Mouse (Mus musculus): ENCODE data around the gene Cep135. TPM values are rescaled to one million over a fixed set of nuclear protein-coding genes. Genes with fewer than 3 reads are reported as not detected.

Gene Cep135
- polyA plus RNA-seq, 1 experiment, result 10.8 TPM

DNA sequence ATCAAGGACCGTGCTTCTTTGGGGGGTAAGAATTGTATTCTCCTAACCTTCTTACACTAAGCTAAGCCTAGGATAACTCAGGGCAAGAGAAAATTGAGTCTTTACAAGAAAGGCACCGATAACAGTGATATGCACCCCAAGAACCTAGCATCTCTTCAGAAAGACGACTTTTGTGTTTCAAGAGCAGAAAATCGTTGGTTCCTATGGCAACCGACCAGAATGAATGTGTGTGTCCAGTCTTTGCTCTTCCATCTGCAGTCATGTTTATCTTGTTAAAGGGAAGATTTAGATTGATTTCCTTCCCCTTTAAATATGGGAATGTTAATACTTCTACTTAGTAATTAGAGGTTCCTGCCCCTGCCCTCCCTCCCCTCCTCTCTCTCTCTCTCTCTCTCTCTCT lies 95.0 kb downstream of the Cep135 start:
- no peaks in the 10 kb centered on the region for H3K9me3 ChIP-seq (replicated peaks; ENCODE audit: control insufficient read depth, insufficient read depth, low read length, poor library complexity, severe bottlenecking)
- H3K9ac ChIP-seq (ENCODE audit: low read depth, poor library complexity, severe bottlenecking), result no peak overlapping the region
- no peaks in the 10 kb centered on the region for H3K36me3 ChIP-seq (ENCODE audit: control insufficient read depth, insufficient read depth, low read length, poor library complexity, severe bottlenecking)
- H3K27ac ChIP-seq (ENCODE audit: insufficient read depth, low read length), result no peak overlapping the region
- no peaks in the 10 kb centered on the region for H3K27me3 ChIP-seq (ENCODE audit: control insufficient read depth, insufficient read depth, low read length, poor library complexity, severe bottlenecking)
- TF ChIP-seq CTCF (IDR thresholded peaks at IDR 0.05; ENCODE audit: low read depth, low read length) (no peak), EP300 (IDR thresholded peaks at IDR 0.05; ENCODE audit: insufficient read depth, low read depth, low read length) (no peak), POLR2A (IDR thresholded peaks at IDR 0.05; ENCODE audit: insufficient read depth, low read length) (no peak)
- H3K4me3 ChIP-seq (ENCODE audit: low read depth, low read length), result no peak overlapping the region
- no peaks in the 10 kb centered on the region for H3K4me1 ChIP-seq (ENCODE audit: control insufficient read depth, insufficient read depth, low read length)

DNA sequence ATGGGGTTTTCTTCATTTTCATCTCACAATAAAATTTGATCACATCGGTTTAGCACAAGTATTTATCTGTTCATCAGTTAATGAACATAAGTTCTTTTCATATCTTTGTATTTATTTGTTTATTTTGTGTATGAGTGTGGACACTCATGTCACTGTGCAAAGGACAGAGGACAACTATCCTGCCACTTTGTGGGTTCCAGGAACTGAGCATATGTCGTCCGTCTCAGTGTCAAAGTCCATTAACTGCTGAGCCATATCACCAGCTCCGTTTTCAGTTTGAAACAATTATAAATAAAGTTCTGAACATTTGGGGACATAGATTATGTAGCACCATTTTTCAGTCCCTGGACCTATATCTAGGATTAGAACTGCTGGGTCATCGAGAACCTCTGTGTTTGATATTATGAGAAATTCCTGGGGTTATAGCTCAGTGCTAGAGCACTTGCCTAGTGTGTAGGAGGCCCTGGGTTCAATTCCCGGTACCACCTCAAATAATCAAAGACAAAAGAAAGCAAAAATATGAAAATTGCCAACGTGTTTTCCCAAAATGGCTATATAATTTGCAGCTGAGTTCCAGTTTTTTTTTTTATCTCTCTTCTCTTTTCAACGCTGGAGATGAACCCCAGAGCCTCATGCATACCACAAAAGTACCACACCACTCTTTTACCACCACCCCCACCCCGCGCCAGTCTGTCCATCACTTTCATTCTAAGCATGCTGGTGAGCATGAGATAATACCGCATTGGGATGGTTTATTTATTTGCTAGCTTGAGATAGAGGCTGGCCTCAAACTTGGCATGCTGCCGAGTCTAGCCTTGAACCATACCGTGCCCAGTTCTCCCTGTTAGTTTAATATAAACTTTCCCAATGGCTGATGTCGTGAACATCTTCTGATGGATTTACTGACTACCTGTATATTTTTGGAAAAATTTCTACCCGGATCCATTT lies 96.4 kb downstream of the Cep135 start:
- Histone ChIP-seq H3K27ac (ENCODE audit: insufficient read depth, low read length) (no peak overlapping the region), H3K27me3 (ENCODE audit: control insufficient read depth, insufficient read depth, low read length, poor library complexity, severe bottlenecking) (no peaks in the 10 kb centered on the region), H3K9me3 (replicated peaks; ENCODE audit: control insufficient read depth, insufficient read depth, low read length, poor library complexity, severe bottlenecking) (no peaks in the 10 kb centered on the region), H3K36me3 (ENCODE audit: control insufficient read depth, insufficient read depth, low read length, poor library complexity, severe bottlenecking) (no peaks in the 10 kb centered on the region), H3K9ac (ENCODE audit: low read depth, poor library complexity, severe bottlenecking) (no peak overlapping the region), H3K4me1 (ENCODE audit: control insufficient read depth, insufficient read depth, low read length) (no peaks in the 10 kb centered on the region), H3K4me3 (ENCODE audit: low read depth, low read length) (no peak overlapping the region)
- TF ChIP-seq POLR2A (IDR thresholded peaks at IDR 0.05; ENCODE audit: insufficient read depth, low read length) (no peak), EP300 (IDR thresholded peaks at IDR 0.05; ENCODE audit: insufficient read depth, low read depth, low read length) (no peak), CTCF (IDR thresholded peaks at IDR 0.05; ENCODE audit: low read depth, low read length) (no peak)

- no peak overlapping the region for H3K9ac ChIP-seq (ENCODE audit: low read depth, poor library complexity, severe bottlenecking)
- H3K27ac ChIP-seq (ENCODE audit: insufficient read depth, low read length), result no peak overlapping the region
- no peaks in the 10 kb centered on the region for H3K36me3 ChIP-seq (ENCODE audit: control insufficient read depth, insufficient read depth, low read length, poor library complexity, severe bottlenecking)
- no peaks in the 10 kb centered on the region for H3K4me1 ChIP-seq (ENCODE audit: control insufficient read depth, insufficient read depth, low read length)
- H3K9me3 ChIP-seq (replicated peaks; ENCODE audit: control insufficient read depth, insufficient read depth, low read length, poor library complexity, severe bottlenecking), result no peaks in the 10 kb centered on the region
- TF ChIP-seq POLR2A (IDR thresholded peaks at IDR 0.05; ENCODE audit: insufficient read depth, low read length) (no peak), CTCF (IDR thresholded peaks at IDR 0.05; ENCODE audit: low read depth, low read length) (no peak), EP300 (IDR thresholded peaks at IDR 0.05; ENCODE audit: insufficient read depth, low read depth, low read length) (no peak)
- no peaks in the 10 kb centered on the region; the same call in 1 of the 2 replicates for H3K27me3 ChIP-seq (ENCODE audit: control insufficient read depth, insufficient read depth, low read length, poor library complexity, severe bottlenecking)
- no peak overlapping the region for H3K4me3 ChIP-seq (ENCODE audit: low read depth, low read length)
These were observed 99.6 kb downstream of the Cep135 start for GRCm38 (mm10) chr5:76687961-76688600.

- Histone ChIP-seq H3K4me3 (ENCODE audit: low read depth, low read length) (no peak overlapping the region), H3K4me1 (ENCODE audit: control insufficient read depth, insufficient read depth, low read length) (no peaks in the 10 kb centered on the region), H3K9me3 (replicated peaks; ENCODE audit: control insufficient read depth, insufficient read depth, low read length, poor library complexity, severe bottlenecking) (no peaks in the 10 kb centered on the region), H3K9ac (ENCODE audit: low read depth, poor library complexity, severe bottlenecking) (no peak overlapping the region), H3K36me3 (ENCODE audit: control insufficient read depth, insufficient read depth, low read length, poor library complexity, severe bottlenecking) (no peaks in the 10 kb centered on the region), H3K27me3 (ENCODE audit: control insufficient read depth, insufficient read depth, low read length, poor library complexity, severe bottlenecking) (no peaks in the 10 kb centered on the region; the same call in 1 of the 2 replicates), H3K27ac (ENCODE audit: insufficient read depth, low read length) (no peak overlapping the region)
- no peak for TF ChIP-seq POLR2A (IDR thresholded peaks at IDR 0.05; ENCODE audit: insufficient read depth, low read length)
- TF ChIP-seq CTCF (IDR thresholded peaks at IDR 0.05; ENCODE audit: low read depth, low read length), result no peak
- no peak for TF ChIP-seq EP300 (IDR thresholded peaks at IDR 0.05; ENCODE audit: insufficient read depth, low read depth, low read length)
These were observed 100.1 kb downstream of the Cep135 start for GRCm38 (mm10) chr5:76688643-76689042.

GRCm38 (mm10) chr5:76690177-76690593 lies 101.7 kb downstream of the Cep135 start:
- Histone ChIP-seq H3K27ac (ENCODE audit: insufficient read depth, low read length) (no peak overlapping the region), H3K36me3 (ENCODE audit: control insufficient read depth, insufficient read depth, low read length, poor library complexity, severe bottlenecking) (no peaks in the 10 kb centered on the region), H3K27me3 (ENCODE audit: control insufficient read depth, insufficient read depth, low read length, poor library complexity, severe bottlenecking) (no peaks in the 10 kb centered on the region; the same call in 1 of the 2 replicates), H3K9ac (ENCODE audit: low read depth, poor library complexity, severe bottlenecking) (no peak overlapping the region), H3K4me1 (ENCODE audit: control insufficient read depth, insufficient read depth, low read length) (no peaks in the 10 kb centered on the region), H3K4me3 (ENCODE audit: low read depth, low read length) (no peak overlapping the region), H3K9me3 (replicated peaks; ENCODE audit: control insufficient read depth, insufficient read depth, low read length, poor library complexity, severe bottlenecking) (no peaks in the 10 kb centered on the region)
- TF ChIP-seq CTCF (IDR thresholded peaks at IDR 0.05; ENCODE audit: low read depth, low read length) (no peak), POLR2A (IDR thresholded peaks at IDR 0.05; ENCODE audit: insufficient read depth, low read length) (no peak), EP300 (IDR thresholded peaks at IDR 0.05; ENCODE audit: insufficient read depth, low read depth, low read length) (no peak)

Data from ES-Bruce4 (cell line).